Mouse (Mus musculus) hematopoietic multipotent progenitor cell, adult 10-12 weeks (in vitro differentiated cells): ENCODE results near the gene Tex33. TPM values are rescaled to one million over a fixed set of nuclear protein-coding genes. Genes with fewer than 3 reads are reported as not detected.

Experiments
- polyA plus RNA-seq: library from polyadenylated mRNA; stranded (reverse); fragments of >175 nt; gene quantifications from 2 replicates; pipeline ENCODE4 v1.2.3, GENCODE M21; 2012; ENCODE audit warnings: low replicate concordance

The Tex33 gene
- polyA plus RNA-seq, result not detected in 2 replicates

DNA sequence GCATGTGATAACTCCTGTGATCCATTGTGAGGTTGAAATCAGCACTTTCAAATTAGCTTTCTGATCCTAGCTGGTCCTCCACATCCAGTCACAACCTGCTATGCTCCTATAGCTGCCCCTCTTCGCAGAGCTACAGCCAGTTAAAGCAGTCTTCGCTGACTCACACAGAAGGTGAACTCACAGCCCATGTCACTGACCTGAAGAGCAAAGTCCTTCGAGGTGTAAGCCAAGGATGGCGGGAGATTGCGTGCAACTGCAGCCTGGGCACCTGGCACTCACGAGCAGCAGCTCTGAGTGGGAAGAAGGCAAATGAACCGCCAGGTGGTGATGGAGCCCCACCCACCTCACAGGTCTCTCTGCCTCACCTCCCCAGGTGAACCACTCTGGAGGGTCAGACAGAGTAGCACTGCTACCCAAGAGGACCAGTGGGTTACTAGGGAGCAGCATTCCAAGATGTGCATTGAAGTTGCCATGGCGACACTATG lies at the start of gene Tex33:
Gene Tex33, minus strand, starts transcription at position 435 of the 485 bp plus-strand sequence.

GRCm38 (mm10) chr15:78428391-78429138 lies 32.9 kb upstream of the Tex33 start, which contains the start of gene Kctd17:
Gene Kctd17, plus strand, starts transcription at chr15:78428564.

DNA sequence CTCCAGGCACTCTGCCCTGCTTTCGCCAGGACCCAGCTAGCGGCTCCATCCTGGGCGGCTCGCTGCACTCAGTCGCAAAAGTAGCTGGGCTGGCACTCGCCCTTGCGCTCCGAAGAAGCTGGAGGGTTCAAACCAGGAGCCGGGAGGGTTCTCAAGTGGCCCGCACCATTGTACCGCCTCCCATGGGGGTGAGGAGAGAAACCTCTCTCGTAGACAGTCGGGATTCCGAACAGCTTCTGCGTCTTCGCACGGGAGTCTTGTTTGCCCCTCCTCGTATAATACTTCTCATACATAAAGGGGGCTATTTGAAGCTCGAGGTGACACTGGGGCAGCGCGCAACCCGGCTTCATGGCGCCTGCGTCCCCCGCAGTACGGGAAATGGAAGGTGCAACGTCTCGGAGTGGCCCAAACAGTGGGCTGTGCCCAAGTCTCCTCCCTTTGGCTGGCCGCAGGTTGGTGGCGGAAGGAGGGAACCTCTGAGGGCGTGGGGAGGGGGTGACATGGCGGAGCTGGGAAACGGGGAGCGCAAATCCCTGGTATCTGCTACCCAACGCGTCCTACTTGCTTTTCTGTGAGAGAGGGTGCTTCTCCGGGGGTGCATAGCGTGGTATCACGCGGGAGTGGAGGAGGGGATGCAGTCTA lies 10.7 kb upstream of the Tex33 start, which contains the start of gene Mpst:
Gene Mpst, plus strand, starts transcription at position 124 of the 642 bp plus-strand sequence.

GRCm38 (mm10) chr15:78405517-78406211 lies 10.0 kb upstream of the Tex33 start, which contains the start of gene Tst:
Gene Tst, minus strand, starts transcription at chr15:78405907.

Other genes starting within 250 kb of the Tex33 start
- 64.0 and 137 TPM in 2 replicates for gene Ift27, start 221.8 kb downstream of the Tex33 start, polyA plus RNA-seq
- not detected in 2 replicates for gene Pvalb, start 189.5 kb downstream of the Tex33 start, polyA plus RNA-seq
- 111 TPM in 2 replicates for gene Ncf4, start 151.1 kb downstream of the Tex33 start, polyA plus RNA-seq
- 13.9 and 82.5 TPM in 2 replicates for gene Csf2rb2, start 90.2 kb downstream of the Tex33 start, polyA plus RNA-seq
- gene Csf2rb, start 70.2 kb downstream of the Tex33 start, polyA plus RNA-seq, result 71.1 and 138 TPM in 2 replicates
- gene Tst, start 10.0 kb upstream of the Tex33 start, polyA plus RNA-seq, result 2.3 and 5.9 TPM in 2 replicates
- 71.3 and 114 TPM in 2 replicates for gene Mpst, start 10.5 kb upstream of the Tex33 start, polyA plus RNA-seq
- 31.7 and 122 TPM in 2 replicates for gene Kctd17, start 32.7 kb upstream of the Tex33 start, polyA plus RNA-seq
- gene Tmprss6, start 72.7 kb upstream of the Tex33 start, polyA plus RNA-seq, result 0.25 TPM in 1 of 2 replicates, not detected in the other
- gene Il2rb, start 99.4 kb upstream of the Tex33 start, polyA plus RNA-seq, result 94.2 and 157 TPM in 2 replicates
- 1.7 and 1.8 TPM in 2 replicates for gene C1qtnf6, start 135.5 kb upstream of the Tex33 start, polyA plus RNA-seq
- not detected in 2 replicates for gene Sstr3, start 148.8 kb upstream of the Tex33 start, polyA plus RNA-seq
- gene Rac2, start 176.9 kb upstream of the Tex33 start, polyA plus RNA-seq, result 266 and 1,162 TPM in 2 replicates
- 100 and 114 TPM in 2 replicates for gene Cyth4, start 201.1 kb upstream of the Tex33 start, polyA plus RNA-seq